Mouse (Mus musculus) heart, adult 9 months (tissue): ENCODE data around the gene Emp3.

ENCODE experiments used
- DNase-seq, 2 experiments: peaks; one replicate each; pipeline ENCODE4 v3.0.0; 2022; ENCODE audit warnings: low spot score in 2 of 2

Emp3 gene

GRCm38 (mm10) chr7:45870282-45871058 is 50.7 kb downstream of the Emp3 start:
- DNase-seq, result no peak

GRCm38 (mm10) chr7:45869787-45870186 is 51.4 kb downstream of the Emp3 start:
- DNase-seq, result no peak

GRCm38 (mm10) chr7:45869107-45869670 is 52.0 kb downstream of the Emp3 start:
- no peak for DNase-seq
